Mouse (Mus musculus) left cerebral cortex, postnatal 25 days (tissue): ENCODE results near the gene Fbp2. TPM values are rescaled to one million over a fixed set of nuclear protein-coding genes. Genes with fewer than 3 reads are reported as not detected.

Source experiments
- DNase-seq, 2 experiments: peaks; one replicate each; pipeline ENCODE4 v3.0.0; 2022; ENCODE audit warnings: low spot score in 2 of 2, mixed read lengths in 1 of 2
- intact Hi-C: fragments of 180-260 bp; cut with DNase I; formaldehyde crosslinking; loops from one replicate; pipeline ENCODE4 v1.15.1; 2025
- total RNA-seq, 2 experiments: library from RNA; stranded (reverse); gene quantifications; 2 replicates each; pipeline ENCODE4 v1.2.3; 2021

Fbp2 gene
- total RNA-seq: not detected

GRCm38 (mm10) chr13:62857941-62858915, at the start of gene Fbp2:
Fbp2 (minus strand) TSS chr13:62858422.
- no peak for DNase-seq
- intact Hi-C loops: loop anchor here (2.0 to 10.0 kb wide), 3 partner anchors 96 to 303 kb away; partner anchors contain the start of genes Platr25 and Zfp935

GRCm38 (mm10) chr13:62907527-62908162, 49.4 kb upstream of the Fbp2 start:
- peak in 1 of 2 experiments; percentile 77 for DNase-seq
- intact Hi-C loops: loop anchor here (2.0 kb wide), 1 partner anchor 33 kb away; no protein-coding TSS in a partner anchor

DNA sequence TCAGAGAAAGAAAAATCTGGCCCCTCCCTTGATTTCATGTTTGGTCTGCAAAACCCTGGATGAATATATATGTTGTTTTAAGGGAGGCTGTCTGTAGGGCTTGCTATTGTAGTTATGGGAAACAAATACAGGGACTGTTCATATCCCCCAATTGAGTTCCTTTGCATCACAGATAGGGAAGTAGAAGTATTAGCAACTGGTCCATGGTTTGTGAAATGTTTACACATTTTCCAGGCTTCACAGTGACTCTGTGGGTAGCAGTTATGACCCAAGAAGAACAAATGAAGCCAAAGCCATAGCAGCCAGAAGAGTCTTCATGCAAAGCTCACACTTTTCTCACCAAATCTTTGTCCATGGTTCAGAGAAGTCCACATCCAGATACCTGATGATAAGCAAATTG, 42.9 kb upstream of the Fbp2 start:
- DNase-seq: no peak
- intact Hi-C loops: no loop called here

DNA sequence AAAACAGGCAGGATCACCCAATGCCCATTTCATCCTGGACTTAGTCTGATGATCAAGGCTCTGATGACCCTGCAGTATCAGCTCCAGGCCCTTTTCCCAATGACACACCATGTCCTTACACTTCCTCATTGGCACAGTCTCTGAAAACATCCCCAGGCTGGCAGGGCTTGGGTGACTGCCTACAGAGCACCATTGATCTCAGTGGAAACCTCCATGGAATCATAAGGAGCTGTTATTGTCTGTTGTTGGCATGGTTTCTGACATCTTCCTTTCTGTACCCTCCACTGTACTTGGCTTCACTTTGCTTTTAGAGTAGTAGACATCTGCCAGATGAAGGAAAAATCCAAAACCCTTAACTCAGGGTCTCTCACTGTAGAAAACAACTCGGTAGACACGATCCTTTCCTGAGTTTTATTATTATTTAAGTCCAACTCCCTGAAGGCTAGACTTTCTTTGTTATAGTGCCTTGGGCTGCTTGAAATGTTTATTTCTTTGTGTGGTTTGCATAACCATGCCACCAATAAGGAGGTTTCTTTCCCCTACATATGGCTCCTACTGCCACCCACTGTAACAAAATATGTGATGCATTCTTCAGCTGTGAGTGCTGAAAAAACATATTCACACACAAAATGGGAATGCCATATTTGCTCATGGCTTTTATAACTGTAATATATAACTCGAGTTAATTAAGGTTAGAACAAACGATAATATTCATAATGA, 39.9 kb upstream of the Fbp2 start:
- intact Hi-C loops: no loop called here
- peak in 1 of 2 experiments; percentile 39 for DNase-seq

DNA sequence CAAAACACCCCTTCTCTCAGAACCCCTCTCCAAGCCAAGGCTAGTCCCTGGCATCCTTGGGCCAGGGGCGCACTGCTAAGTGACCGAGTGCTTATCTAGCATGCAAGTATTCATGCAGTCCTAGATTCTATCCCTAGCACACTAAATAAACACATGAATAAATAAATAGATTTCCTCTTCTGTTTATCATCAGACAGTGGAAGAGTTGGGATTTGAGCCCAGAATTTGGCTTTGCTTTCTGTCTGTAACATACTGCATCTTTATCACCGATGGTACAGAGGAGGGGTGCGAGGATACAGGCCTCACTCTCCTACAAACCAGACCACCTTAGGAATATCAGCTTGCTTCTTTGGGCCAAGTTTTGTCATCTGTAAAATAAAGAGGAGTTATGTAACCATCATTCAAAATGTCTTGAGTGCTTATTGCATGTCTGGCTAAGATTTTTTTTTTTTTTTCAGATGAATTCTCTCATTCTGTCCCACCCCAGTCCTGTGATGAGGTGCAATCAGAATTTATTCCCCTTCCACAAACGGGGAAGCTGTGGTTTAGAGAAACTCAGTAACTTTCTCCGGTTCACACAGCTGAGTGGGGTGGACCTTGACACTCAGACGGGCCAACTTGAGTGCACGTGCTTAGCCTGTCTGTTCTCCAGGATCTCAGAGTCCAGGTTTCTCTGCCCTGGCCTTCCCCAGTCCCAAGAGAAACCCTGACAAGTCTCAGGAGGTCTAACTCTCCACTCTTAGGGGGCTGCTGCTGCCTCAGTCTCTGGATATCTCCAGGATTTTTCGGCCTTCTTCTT, 35.0 kb upstream of the Fbp2 start:
- no peak for DNase-seq
- intact Hi-C loops: no loop called here

- intact Hi-C loops: no loop called here
- DNase-seq: no peak
These were observed 31.1 kb upstream of the Fbp2 start for GRCm38 (mm10) chr13:62889311-62889710.

DNA sequence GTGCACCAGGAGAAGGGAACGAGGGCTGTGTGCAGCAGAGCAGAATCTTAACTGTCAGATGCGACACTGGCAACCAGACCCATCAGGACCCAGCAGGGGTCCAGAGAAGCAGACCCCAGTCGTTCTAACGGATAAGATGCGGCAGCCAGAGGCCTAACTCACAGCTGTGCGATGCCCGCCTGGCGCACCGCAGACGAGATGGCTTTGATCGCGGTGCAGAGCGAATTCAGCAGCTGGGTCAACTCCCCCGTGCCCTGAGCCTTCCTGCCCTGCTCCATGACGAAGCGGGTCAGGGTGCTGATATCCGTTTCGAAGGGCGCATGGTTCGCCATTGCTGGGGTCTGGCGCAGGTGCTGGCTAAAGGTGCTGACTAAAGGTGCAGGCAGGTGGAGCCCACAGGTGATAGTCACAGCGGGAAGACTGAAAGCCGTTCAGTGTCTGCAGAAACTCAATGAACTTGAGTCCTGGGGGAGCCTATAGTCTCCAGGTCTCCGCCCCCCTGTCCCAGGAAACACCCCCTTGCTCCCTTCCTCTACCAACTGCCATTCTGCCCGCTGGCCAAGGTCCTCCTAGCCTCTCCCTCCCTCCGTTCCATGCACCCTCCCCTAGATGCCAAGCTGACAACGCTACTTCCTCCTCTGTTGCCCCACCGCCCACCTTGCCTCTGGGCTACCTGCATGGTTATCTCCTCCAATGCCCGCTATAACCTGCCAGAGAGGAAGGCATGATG, 29.7 kb upstream of the Fbp2 start, which contains the start of gene Fbp1:
Gene Fbp1 (minus strand): TSS at position 571 of the 730 bp plus-strand sequence.
- intact Hi-C loops: no loop called here
- no peak for DNase-seq

GRCm38 (mm10) chr13:62884536-62884935, 26.3 kb upstream of the Fbp2 start:
- intact Hi-C loops: no loop called here

GRCm38 (mm10) chr13:62883925-62884324, 25.7 kb upstream of the Fbp2 start:
- DNase-seq: no peak
- intact Hi-C loops: no loop called here

More at GRCm38 (mm10) chr13:62884536-62884935, 26.3 kb upstream of the Fbp2 start:
- DNase-seq: no peak

DNA sequence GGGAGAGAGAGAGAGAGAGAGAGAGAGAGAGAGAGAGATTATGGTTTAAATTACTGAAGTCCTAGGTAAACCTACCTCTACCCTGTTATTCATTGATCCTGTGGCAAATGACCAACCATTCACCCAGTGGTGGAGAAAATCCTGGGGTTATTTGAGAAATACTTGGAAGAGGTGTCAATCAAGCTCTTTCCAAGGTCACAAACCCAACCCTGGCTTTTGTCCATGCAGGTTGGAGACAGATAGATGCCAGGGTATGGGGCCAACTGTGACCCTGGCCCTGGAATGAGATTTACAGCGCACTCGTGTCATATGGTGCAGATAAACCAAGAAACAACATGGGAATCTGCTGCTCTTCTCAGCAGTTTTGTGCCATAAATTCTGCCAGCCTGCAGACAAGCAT, 25.2 kb upstream of the Fbp2 start:
- intact Hi-C loops: no loop called here
- no peak for DNase-seq

- DNase-seq: no peak
- intact Hi-C loops: no loop called here
These were observed 24.6 kb upstream of the Fbp2 start for GRCm38 (mm10) chr13:62882856-62883255.

DNA sequence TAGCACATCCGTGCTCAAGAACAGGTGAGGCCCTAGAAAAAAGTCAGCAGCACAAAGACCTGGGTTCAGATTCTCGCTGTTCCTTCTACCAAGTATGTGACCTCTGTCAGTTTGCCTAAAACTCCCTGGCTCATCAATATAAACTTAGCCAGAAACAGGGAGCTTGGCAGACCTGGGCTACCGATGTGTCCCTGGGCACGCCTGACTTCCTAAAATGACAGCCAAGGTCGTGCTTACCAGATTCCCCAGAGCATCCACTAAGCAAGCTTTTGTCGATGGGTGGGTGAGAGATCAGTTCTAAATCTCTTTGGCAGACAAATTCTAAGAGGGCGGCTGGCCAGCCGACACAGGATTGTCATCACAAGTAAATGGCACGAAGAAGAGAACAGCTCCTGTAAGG, 23.1 kb upstream of the Fbp2 start:
- DNase-seq: no peak
- intact Hi-C loops: no loop called here

DNA sequence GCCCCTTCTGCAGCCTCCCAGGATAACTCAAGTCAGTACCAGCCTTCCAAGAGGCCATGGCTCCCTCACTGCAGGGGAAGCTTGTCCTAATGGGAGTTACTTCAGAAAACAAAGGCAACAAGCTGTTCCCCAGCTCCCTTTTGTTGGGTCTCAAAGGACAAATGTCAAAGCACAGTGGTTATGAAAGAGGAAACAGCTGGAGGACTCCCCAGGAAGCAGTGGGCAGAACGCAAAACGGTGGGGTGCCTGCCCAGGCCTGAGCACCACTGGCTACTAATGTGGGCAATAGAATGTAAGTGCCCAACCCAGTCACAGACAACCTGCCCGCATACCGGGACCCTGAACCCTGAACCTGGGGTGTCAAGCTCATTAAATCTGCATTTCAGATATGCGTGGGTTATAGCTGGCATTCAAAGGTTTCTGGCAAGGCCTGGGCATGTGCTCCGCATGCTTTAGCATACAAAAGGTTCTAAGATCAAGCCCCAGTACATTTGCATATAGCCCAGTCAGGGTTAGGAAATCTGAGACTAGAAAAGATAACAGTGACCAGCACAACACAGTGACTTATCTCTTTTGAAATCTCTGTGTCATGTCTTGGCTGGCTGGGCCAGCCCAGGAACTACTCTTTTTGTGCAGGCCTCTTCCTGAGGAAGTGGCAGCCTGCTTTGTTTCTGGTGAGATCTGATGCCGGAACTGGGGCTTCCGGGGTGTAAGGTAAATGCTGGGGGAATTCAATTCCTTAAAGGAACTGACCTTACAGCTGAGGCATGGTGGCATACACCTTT, 21.8 kb upstream of the Fbp2 start:
- intact Hi-C loops: no loop called here
- DNase-seq: no peak

- intact Hi-C loops: no loop called here
- DNase-seq: no peak
These were observed 21.2 kb upstream of the Fbp2 start for GRCm38 (mm10) chr13:62879411-62879810.

DNA sequence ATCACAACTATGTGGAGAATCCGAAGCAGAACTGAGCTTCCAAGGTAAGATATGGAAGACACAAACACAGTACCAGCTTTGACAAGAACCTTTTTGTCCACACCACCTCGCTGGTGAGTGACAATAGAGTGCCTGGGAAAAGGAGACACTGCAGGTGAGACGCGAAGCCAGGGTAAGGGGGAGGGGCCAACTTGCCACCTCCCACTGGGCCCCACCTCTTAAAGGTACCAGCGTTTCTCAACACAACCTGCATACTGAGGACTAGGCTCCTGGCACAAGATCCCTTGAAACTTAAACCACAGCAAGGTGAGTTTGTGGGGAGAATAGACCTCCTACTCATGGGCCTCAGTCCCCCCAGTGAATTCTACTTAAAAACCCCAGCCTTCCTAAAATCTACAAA, 19.0 kb upstream of the Fbp2 start:
- intact Hi-C loops: no loop called here
- no peak for DNase-seq

- intact Hi-C loops: no loop called here
- no peak for DNase-seq
These were observed 17.9 kb upstream of the Fbp2 start for GRCm38 (mm10) chr13:62876111-62876510.

- no peak for DNase-seq
- intact Hi-C loops: no loop called here
These were observed 14.0 kb upstream of the Fbp2 start for GRCm38 (mm10) chr13:62872252-62872651.

DNA sequence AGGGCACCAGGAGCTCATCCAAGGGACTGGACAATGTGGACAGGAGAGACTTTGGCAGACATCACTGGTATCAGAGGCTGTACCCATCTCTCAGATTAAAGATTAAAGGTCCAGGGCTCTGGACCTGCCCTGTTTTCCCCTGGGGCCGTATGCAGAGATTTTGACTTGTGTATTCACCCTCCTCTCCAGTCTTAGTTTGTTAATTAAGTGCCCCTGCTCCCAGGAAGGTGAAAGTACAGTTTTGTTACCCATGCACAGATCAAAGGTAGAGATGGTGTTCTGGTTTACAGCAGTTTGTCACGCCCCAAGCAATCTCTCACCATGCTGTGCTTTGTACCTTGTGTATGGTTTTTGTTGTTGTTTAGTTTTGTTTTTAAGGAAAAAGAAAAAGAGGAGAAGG, 12.4 kb upstream of the Fbp2 start:
- no peak for DNase-seq
- intact Hi-C loops: no loop called here
